Mouse (Mus musculus): ENCODE measurements at regions not wholly inside any gene's neighbourhood (a gene's known extent, or its start where the extent isn't known, plus 50 kb on each side); places are given as distances from the start of the nearest gene placed in this dataset.

GRCm38 (mm10) chr8:34488746-34489400, 377.3 kb upstream of the Gm10131 start:
- DNase-seq (ENCODE audit: low spot score in 2 of 2) = no peak

- no peak for DNase-seq (ENCODE audit: low spot score in 2 of 2)
Observed at GRCm38 (mm10) chr8:34486433-34487096, 375.0 kb upstream of the Gm10131 start.

- no peak for DNase-seq (ENCODE audit: low spot score in 2 of 2)
Observed at GRCm38 (mm10) chr8:34485905-34486304, 374.4 kb upstream of the Gm10131 start.

GRCm38 (mm10) chr8:34485346-34485745, 373.8 kb upstream of the Gm10131 start:
- no peak for DNase-seq (ENCODE audit: low spot score in 2 of 2)

GRCm38 (mm10) chr8:34484551-34485335, 373.2 kb upstream of the Gm10131 start:
- DNase-seq (ENCODE audit: low spot score in 2 of 2) = peak; percentile 35 to 49

- no peak for DNase-seq (ENCODE audit: low spot score in 2 of 2)
Observed at GRCm38 (mm10) chr8:34483212-34483611, 371.7 kb upstream of the Gm10131 start.

GRCm38 (mm10) chr8:34482676-34483075, 371.1 kb upstream of the Gm10131 start:
- no peak for DNase-seq (ENCODE audit: low spot score in 2 of 2)

- DNase-seq (ENCODE audit: low spot score in 2 of 2) = no peak
Observed at GRCm38 (mm10) chr8:34480496-34480895, 369.0 kb upstream of the Gm10131 start.

- peak; percentile 28 to 32 for DNase-seq (ENCODE audit: low spot score in 2 of 2)
Observed at GRCm38 (mm10) chr8:34478891-34479290, 367.4 kb upstream of the Gm10131 start.

GRCm38 (mm10) chr8:34478465-34478864, 366.9 kb upstream of the Gm10131 start:
- DNase-seq (ENCODE audit: low spot score in 2 of 2) = no peak

- DNase-seq (ENCODE audit: low spot score in 2 of 2) = no peak
Observed at GRCm38 (mm10) chr8:34476146-34476820, 364.7 kb upstream of the Gm10131 start.

- DNase-seq (ENCODE audit: low spot score in 2 of 2) = peak; percentile 52 to 67
Observed at GRCm38 (mm10) chr8:34474593-34474992, 363.1 kb upstream of the Gm10131 start.

GRCm38 (mm10) chr8:34473769-34474168, 362.2 kb upstream of the Gm10131 start:
- DNase-seq (ENCODE audit: low spot score in 2 of 2) = no peak

GRCm38 (mm10) chr8:34473301-34473700, 361.8 kb upstream of the Gm10131 start:
- no peak for DNase-seq (ENCODE audit: low spot score in 2 of 2)

GRCm38 (mm10) chr8:34472846-34473245, 361.3 kb upstream of the Gm10131 start:
- DNase-seq (ENCODE audit: low spot score in 2 of 2) = no peak

- no peak for DNase-seq (ENCODE audit: low spot score in 2 of 2)
Observed at GRCm38 (mm10) chr8:34472434-34472833, 360.9 kb upstream of the Gm10131 start.

GRCm38 (mm10) chr8:34469091-34469490, 357.6 kb upstream of the Gm10131 start:
- DNase-seq (ENCODE audit: low spot score in 2 of 2) = no peak

- DNase-seq (ENCODE audit: low spot score in 2 of 2) = no peak
Observed at GRCm38 (mm10) chr8:34466786-34467364, 355.3 kb upstream of the Gm10131 start.

- no peak for DNase-seq (ENCODE audit: low spot score in 2 of 2)
Observed at GRCm38 (mm10) chr8:34465398-34465797, 353.9 kb upstream of the Gm10131 start.

GRCm38 (mm10) chr8:34462262-34462661, 350.7 kb upstream of the Gm10131 start:
- DNase-seq (ENCODE audit: low spot score in 2 of 2) = no peak

- DNase-seq (ENCODE audit: low spot score in 2 of 2) = no peak
Observed at GRCm38 (mm10) chr8:34458300-34458699, 346.8 kb upstream of the Gm10131 start.

- DNase-seq (ENCODE audit: low spot score in 2 of 2) = no peak
Observed at GRCm38 (mm10) chr8:34456543-34456942, 345.0 kb upstream of the Gm10131 start.

Measured in urinary bladder, postnatal 36 days (tissue).